ENCODE assay signal across 23 mouse cellular contexts in genomic region chr19:44100840-44101239, GRCm38 (mm10). TPM values are rescaled to one million over a fixed set of nuclear protein-coding genes. Genes with fewer than 3 reads are reported as not detected.
DNase-seq lines count a peak whose midpoint lies in the region; ATAC-seq and TF ChIP-seq lines count a peak whose summit lies in the region.
"Had no signal": no experiment of that assay in that cellular context is flagged by ENCODE, and none has a peak within 500 bp of the region (broad histone marks: within the 10 kb centered on the region; RNA-seq: fewer than 3 reads in every experiment).

No protein-coding gene starts in this region.

- peak; percentile 74 for ATAC-seq in megakaryocyte progenitor cell, adult 5-6 weeks (replicated peaks; ENCODE audit: poor library complexity)
- peak; percentile 87 for ATAC-seq in megakaryocyte-erythroid progenitor cell, adult 5-6 weeks (replicated peaks; ENCODE audit: low FRiP score, low TSS enrichment, poor library complexity, severe bottlenecking)
- ATAC-seq: activated CD4-positive, CD25-positive, alpha-beta regulatory T cell, adult 4 months; CD4-positive, CD25-positive, alpha-beta regulatory T cell, adult 4 months; Patski had no signal

- TF ChIP-seq CTCF in MEL (IDR thresholded peaks at IDR 0.05 in 2 of 3, conservative IDR thresholded peaks at IDR 0.05 in 1 of 3; ENCODE audit: control insufficient read depth in 1 of 3, insufficient read depth in 1 of 3, low read depth in 2 of 3, low read length in 3 of 3, poor library complexity in 1 of 3, severe bottlenecking in 1 of 3), result no peak

- intact Hi-C loops in heart, postnatal 14 days (cut with DNase I), result no loop called here
- intact Hi-C loops in gastrocnemius, postnatal 36 days (cut with DNase I), result no loop called here

- H3K4me3 ChIP-seq in MEL (ENCODE audit: control insufficient read depth in 1 of 2, insufficient read depth in 1 of 2, low read depth in 2 of 2, low read length in 2 of 2), result no peak overlapping the region
- H3K4me3 ChIP-seq in forebrain, embryonic 10.5 days, result no peak overlapping the region

- H3K9ac ChIP-seq in MEL (ENCODE audit: control insufficient read depth, low read depth, low read length, poor library complexity, severe bottlenecking), result no peak overlapping the region

- no peak for TF ChIP-seq RAD21 in MEL (IDR thresholded peaks at IDR 0.05; ENCODE audit: low read depth, low read length)

- H3K27ac ChIP-seq in MEL (ENCODE audit: control insufficient read depth, low read depth, low read length), result no peak overlapping the region
- H3K27ac ChIP-seq in forebrain, embryonic 10.5 days, result no peak overlapping the region

- no peak for TF ChIP-seq POLR2A in MEL (IDR thresholded peaks at IDR 0.05; ENCODE audit: control insufficient read depth in 1 of 2, insufficient read depth in 1 of 2, low read depth in 1 of 2, low read length in 2 of 2, poor library complexity in 1 of 2)

- DNase-seq in heart, adult 11 months, result peak; percentile 42
- no peak for DNase-seq in heart, postnatal 14 days
- peak; percentile 19 for DNase-seq in MEL (ENCODE audit: low read depth, low spot score)
- DNase-seq in gastrocnemius, postnatal 36 days, result no peak
- DNase-seq in thymus, postnatal 36 days, result no peak
- no peak for DNase-seq in forebrain, embryonic 10.5 days (ENCODE audit: extremely low spot score, low spot score)
- DNase-seq: adrenal gland, adult 2 months; adrenal gland, adult 8-10 months; adrenal gland, postnatal 10 days; adrenal gland, postnatal 14 days; adrenal gland, postnatal 25 days; adrenal gland, postnatal 36 days; B cell, adult 2 months; cerebellum, adult 11 months; cerebellum, adult 11-12 months; cerebellum, adult 18-20 months had no signal

- TF ChIP-seq EP300 in MEL (IDR thresholded peaks at IDR 0.05; ENCODE audit: low read depth in 1 of 2, low read length in 2 of 2), result no peak

- H3K27me3 ChIP-seq in MEL (ENCODE audit: control insufficient read depth in 1 of 2, insufficient read depth in 2 of 2, low read length in 2 of 2), result no peaks in the 10 kb centered on the region
- no peaks in the 10 kb centered on the region for H3K27me3 ChIP-seq in forebrain, embryonic 10.5 days (ENCODE audit: poor library complexity, severe bottlenecking)
- H3K27me3 ChIP-seq: CH12.LX, Patski had no signal

- peaks cover 20% of the 10 kb centered on the region for H3K79me2 ChIP-seq in MEL (ENCODE audit: control insufficient read depth, insufficient read depth, low read length, poor library complexity)

- H3K9me3 ChIP-seq in MEL (replicated peaks; ENCODE audit: insufficient read depth, low read length), result no peaks in the 10 kb centered on the region
- H3K9me3 ChIP-seq in forebrain, embryonic 10.5 days, result peaks cover 3% of the 10 kb centered on the region; the same call in 1 of the 2 replicates
- H3K9me3 ChIP-seq: G1E had no signal

- H3K36me3 ChIP-seq in MEL (ENCODE audit: control insufficient read depth in 1 of 2, insufficient read depth in 2 of 2, low read length in 2 of 2), result peaks cover 22 to 54% of the 10 kb centered on the region in 2 experiments
- H3K36me3 ChIP-seq in forebrain, embryonic 10.5 days (replicated peaks), result peaks cover 61% of the 10 kb centered on the region

- peaks cover 10 to 11% of the 10 kb centered on the region in 2 experiments for H3K4me1 ChIP-seq in MEL (ENCODE audit: control insufficient read depth in 1 of 2, insufficient read depth in 2 of 2, low read length in 2 of 2)
- peaks cover 5% of the 10 kb centered on the region for H3K4me1 ChIP-seq in forebrain, embryonic 10.5 days

TF ChIP-seq in MEL, 35 proteins besides CTCF, POLR2A, EP300 and RAD21:
- TF ChIP-seq USF1 (IDR thresholded peaks at IDR 0.05; ENCODE audit: low read depth, low read length), result no peak
- TF ChIP-seq TBP (IDR thresholded peaks at IDR 0.05; ENCODE audit: low read depth, low read length), result no peak
- no peak for TF ChIP-seq GATA1 (IDR thresholded peaks at IDR 0.05; ENCODE audit: low read depth, low read length)
- no peak for TF ChIP-seq ZNF384 (IDR thresholded peaks at IDR 0.05; ENCODE audit: low read depth, low read length)
- TF ChIP-seq MAFK (IDR thresholded peaks at IDR 0.05; ENCODE audit: borderline replicate concordance, low read depth, low read length), result no peak
- TF ChIP-seq RCOR1 (IDR thresholded peaks at IDR 0.05; ENCODE audit: low read depth, low read length), result no peak
- TF ChIP-seq CHD1 (IDR thresholded peaks at IDR 0.05; ENCODE audit: low read depth, low read length), result no peak
- TF ChIP-seq UBTF (IDR thresholded peaks at IDR 0.05; ENCODE audit: borderline replicate concordance, insufficient read depth, low read depth, low read length), result no peak
- TF ChIP-seq E2F4 (IDR thresholded peaks at IDR 0.05; ENCODE audit: borderline replicate concordance, low read depth, low read length), result no peak
- no peak for TF ChIP-seq MYC (IDR thresholded peaks at IDR 0.05; ENCODE audit: low read depth, low read length)
- no peak for TF ChIP-seq POLR2AphosphoS2 (IDR thresholded peaks at IDR 0.05; ENCODE audit: low read length)
- TF ChIP-seq TCF12 (IDR thresholded peaks at IDR 0.05; ENCODE audit: low read depth, low read length), result no peak
- TF ChIP-seq SIN3A (IDR thresholded peaks at IDR 0.05; ENCODE audit: low read length), result no peak
- TF ChIP-seq ZC3H11A (IDR thresholded peaks at IDR 0.05; ENCODE audit: low read depth, low read length), result no peak
- no peak for TF ChIP-seq MAX (IDR thresholded peaks at IDR 0.05; ENCODE audit: low read length)
- TF ChIP-seq HCFC1 (IDR thresholded peaks at IDR 0.05; ENCODE audit: low read depth, low read length), result no peak
- no peak for TF ChIP-seq BHLHE40 (IDR thresholded peaks at IDR 0.05; ENCODE audit: borderline replicate concordance, low read depth, low read length)
- no peak for TF ChIP-seq MEF2A (IDR thresholded peaks at IDR 0.05; ENCODE audit: extremely low read depth, insufficient replicate concordance, low read depth, low read length, poor library complexity, severe bottlenecking)
TF ChIP-seq in MEL: peak in this region for 0.

RNA-seq across cellular contexts. Expression of gene Chuk, which starts 6.4 kb away (rescaled TPM):
- total RNA-seq in heart, postnatal 14 days (2021), result 10 to 100 TPM; 30.2 to 34.0 TPM
- total RNA-seq in MEL (2012; rRNA removed), result 55.9 and 58.3 TPM in 2 replicates
- polyA plus RNA-seq in MEL (2012; ENCODE audit: insufficient read depth in 1 of 2, insufficient read length in 2 of 2, low read depth in 1 of 2, low replicate concordance in 2 of 2, missing spikeins in 1 of 2), result 100 to 1,000 TPM in 1 of 2 experiments, 10 to 100 TPM in 1; 50.5 to 463 TPM
- total RNA-seq in megakaryocyte progenitor cell, adult 5-6 weeks (2015), result 41.4 and 44.0 TPM in 2 replicates
- 52.6 and 74.3 TPM in 2 replicates for total RNA-seq in megakaryocyte progenitor cell, adult 5-6 weeks (2017)
- 51.8 and 62.3 TPM in 2 replicates for total RNA-seq in megakaryocyte-erythroid progenitor cell, adult 5-6 weeks (2014; fragmentation: Nextera tagmentation)
- total RNA-seq in megakaryocyte-erythroid progenitor cell, adult 5-6 weeks (2017), result 66.0 and 75.8 TPM in 2 replicates
- 10 to 100 TPM; 13.7 to 17.8 TPM for total RNA-seq in gastrocnemius, postnatal 36 days (2021)
- polyA plus RNA-seq in forebrain, embryonic 10.5 days (2016; fragmentation: Nextera tagmentation; extraction: Ambion mirVana), result 45.4 and 48.6 TPM in 2 replicates

RNA-seq across cellular contexts. Expression of gene Erlin1, which starts 31.3 kb away (rescaled TPM):
- 1 to 10 TPM; 6.0 to 7.3 TPM for total RNA-seq in heart, postnatal 14 days (2021)
- total RNA-seq in MEL (2012; rRNA removed), result 23.8 and 25.0 TPM in 2 replicates
- 100 to 1,000 TPM in 1 of 2 experiments, 10 to 100 TPM in 1; 39.5 to 108 TPM for polyA plus RNA-seq in MEL (2012; ENCODE audit: insufficient read depth in 1 of 2, insufficient read length in 2 of 2, low read depth in 1 of 2, low replicate concordance in 2 of 2, missing spikeins in 1 of 2)
- 75.6 and 76.5 TPM in 2 replicates for total RNA-seq in megakaryocyte progenitor cell, adult 5-6 weeks (2015)
- 44.5 and 50.3 TPM in 2 replicates for total RNA-seq in megakaryocyte progenitor cell, adult 5-6 weeks (2017)
- 20.0 and 27.8 TPM in 2 replicates for total RNA-seq in megakaryocyte-erythroid progenitor cell, adult 5-6 weeks (2014; fragmentation: Nextera tagmentation)
- 18.7 and 19.3 TPM in 2 replicates for total RNA-seq in megakaryocyte-erythroid progenitor cell, adult 5-6 weeks (2017)
- 1 to 10 TPM; 3.1 to 4.0 TPM for total RNA-seq in gastrocnemius, postnatal 36 days (2021)
- polyA plus RNA-seq in forebrain, embryonic 10.5 days (2016; fragmentation: Nextera tagmentation; extraction: Ambion mirVana), result 21.3 and 26.3 TPM in 2 replicates

RNA-seq across cellular contexts. Expression of gene Cwf19l1, which starts 34.8 kb away (rescaled TPM):
- 10 to 100 TPM in 1 of 2 experiments, 1 to 10 TPM in 1; 9.0 to 11.6 TPM for total RNA-seq in heart, postnatal 14 days (2021)
- 28.2 and 29.0 TPM in 2 replicates for total RNA-seq in MEL (2012; rRNA removed)
- polyA plus RNA-seq in MEL (2012; ENCODE audit: insufficient read depth in 1 of 2, insufficient read length in 2 of 2, low read depth in 1 of 2, low replicate concordance in 2 of 2, missing spikeins in 1 of 2), result 10 to 100 TPM in 1 of 2 experiments, not detected in 1; 68.6 TPM
- 40.2 and 48.9 TPM in 2 replicates for total RNA-seq in megakaryocyte progenitor cell, adult 5-6 weeks (2015)
- 33.9 and 38.4 TPM in 2 replicates for total RNA-seq in megakaryocyte progenitor cell, adult 5-6 weeks (2017)
- total RNA-seq in megakaryocyte-erythroid progenitor cell, adult 5-6 weeks (2014; fragmentation: Nextera tagmentation), result 52.6 and 56.0 TPM in 2 replicates
- total RNA-seq in megakaryocyte-erythroid progenitor cell, adult 5-6 weeks (2017), result 37.2 and 68.7 TPM in 2 replicates
- total RNA-seq in gastrocnemius, postnatal 36 days (2021), result 1 to 10 TPM; 5.6 to 5.9 TPM
- polyA plus RNA-seq in forebrain, embryonic 10.5 days (2016; fragmentation: Nextera tagmentation; extraction: Ambion mirVana), result 44.1 and 44.3 TPM in 2 replicates

RNA-seq across cellular contexts. Expression of gene Bloc1s2, which starts 45.4 kb away (rescaled TPM):
- 10 to 100 TPM; 12.9 to 15.6 TPM for total RNA-seq in heart, postnatal 14 days (2021)
- 171 and 193 TPM in 2 replicates for total RNA-seq in MEL (2012; rRNA removed)
- polyA plus RNA-seq in MEL (2012; ENCODE audit: insufficient read depth in 1 of 2, insufficient read length in 2 of 2, low read depth in 1 of 2, low replicate concordance in 2 of 2, missing spikeins in 1 of 2), result 100 to 1,000 TPM in 1 of 2 experiments, not detected in 1; 151 TPM
- 131 and 140 TPM in 2 replicates for total RNA-seq in megakaryocyte progenitor cell, adult 5-6 weeks (2015)
- 79.0 and 96.2 TPM in 2 replicates for total RNA-seq in megakaryocyte progenitor cell, adult 5-6 weeks (2017)
- 65.5 and 75.1 TPM in 2 replicates for total RNA-seq in megakaryocyte-erythroid progenitor cell, adult 5-6 weeks (2014; fragmentation: Nextera tagmentation)
- total RNA-seq in megakaryocyte-erythroid progenitor cell, adult 5-6 weeks (2017), result 33.0 and 53.6 TPM in 2 replicates
- 10 to 100 TPM; 11.5 to 12.3 TPM for total RNA-seq in gastrocnemius, postnatal 36 days (2021)
- polyA plus RNA-seq in forebrain, embryonic 10.5 days (2016; fragmentation: Nextera tagmentation; extraction: Ambion mirVana), result 101 and 102 TPM in 2 replicates

Comparison
In these comparisons a context has a peak if more than half of its experiments do, and no peak if none do; other contexts are left out.
1. DNase-seq: peak in heart, adult 11 months (single experiment) and MEL (single experiment); none in heart, postnatal 14 days (0 of 2), gastrocnemius, postnatal 36 days (0 of 2), thymus, postnatal 36 days (0 of 2) and forebrain, embryonic 10.5 days (single experiment).